Mouse (Mus musculus): ENCODE data around the gene Kcnma1. TPM values are rescaled to one million over a fixed set of nuclear protein-coding genes. Genes with fewer than 3 reads are reported as not detected.

Kcnma1 gene
- total RNA-seq, 1 experiment from 2014 or later = not detected

DNA sequence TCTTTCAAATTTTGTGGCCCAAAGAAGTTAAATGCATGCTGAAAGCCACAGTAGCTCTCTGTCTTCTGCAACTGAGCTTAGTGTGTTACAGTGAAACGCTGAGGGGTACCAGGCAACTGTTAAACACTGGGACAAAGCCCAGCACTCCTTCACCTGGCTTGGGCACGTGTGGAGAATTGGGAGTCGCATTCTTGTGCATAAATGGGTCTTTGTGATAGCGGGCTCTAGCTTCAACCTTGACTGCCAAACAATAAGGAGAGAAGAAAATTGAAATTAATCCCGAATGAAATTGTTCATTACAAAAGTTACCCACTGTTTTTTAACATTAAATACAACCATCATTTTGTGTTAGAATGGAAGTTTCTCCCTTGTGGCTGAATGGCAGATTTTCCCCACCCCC is 623.5 kb downstream of the Kcnma1 start:
- no peak for ATAC-seq (replicated peaks; ENCODE audit: low read depth, poor library complexity, severe bottlenecking)

DNA sequence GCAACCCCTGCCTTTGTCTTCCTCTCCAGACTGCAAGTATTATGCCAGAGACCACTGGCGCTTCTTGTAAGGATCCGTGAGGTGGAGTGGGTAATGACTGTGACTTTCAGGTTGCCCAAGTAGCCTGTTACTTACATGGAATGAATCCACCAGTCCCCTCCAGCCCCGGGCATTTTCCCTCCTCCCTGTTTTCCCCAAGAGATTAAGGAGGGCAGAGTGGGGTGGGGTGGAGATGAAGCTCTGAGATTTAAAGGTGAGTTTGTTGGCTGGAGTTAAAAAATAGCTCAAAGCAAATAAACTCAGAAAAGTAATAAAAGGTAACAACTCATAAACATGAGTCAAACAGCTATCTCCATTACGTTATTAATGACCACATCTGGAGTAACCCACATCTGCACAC is 624.1 kb downstream of the Kcnma1 start:
- no peak for ATAC-seq (replicated peaks; ENCODE audit: low read depth, poor library complexity, severe bottlenecking)

DNA sequence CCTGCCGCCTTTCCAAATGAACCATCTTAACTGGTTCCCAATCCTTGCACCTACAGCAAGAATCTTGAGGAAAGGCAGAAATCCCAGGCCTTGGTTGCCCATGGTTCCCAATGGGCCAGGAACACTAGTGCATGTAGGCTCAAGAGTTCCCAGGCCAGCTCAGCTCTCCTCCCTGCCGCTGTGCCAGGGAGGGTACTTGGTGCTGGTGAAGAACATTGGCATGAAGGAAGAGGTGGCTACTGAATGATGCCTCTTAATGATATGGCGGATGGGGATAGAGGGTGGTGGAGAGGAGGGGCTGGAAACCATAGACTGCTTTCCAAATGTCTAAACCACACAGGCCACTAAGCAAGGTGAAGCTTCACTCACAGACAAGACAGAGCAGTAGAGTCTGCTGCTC is 627.5 kb downstream of the Kcnma1 start:
- no peak for ATAC-seq (replicated peaks; ENCODE audit: low read depth, poor library complexity, severe bottlenecking)

DNA sequence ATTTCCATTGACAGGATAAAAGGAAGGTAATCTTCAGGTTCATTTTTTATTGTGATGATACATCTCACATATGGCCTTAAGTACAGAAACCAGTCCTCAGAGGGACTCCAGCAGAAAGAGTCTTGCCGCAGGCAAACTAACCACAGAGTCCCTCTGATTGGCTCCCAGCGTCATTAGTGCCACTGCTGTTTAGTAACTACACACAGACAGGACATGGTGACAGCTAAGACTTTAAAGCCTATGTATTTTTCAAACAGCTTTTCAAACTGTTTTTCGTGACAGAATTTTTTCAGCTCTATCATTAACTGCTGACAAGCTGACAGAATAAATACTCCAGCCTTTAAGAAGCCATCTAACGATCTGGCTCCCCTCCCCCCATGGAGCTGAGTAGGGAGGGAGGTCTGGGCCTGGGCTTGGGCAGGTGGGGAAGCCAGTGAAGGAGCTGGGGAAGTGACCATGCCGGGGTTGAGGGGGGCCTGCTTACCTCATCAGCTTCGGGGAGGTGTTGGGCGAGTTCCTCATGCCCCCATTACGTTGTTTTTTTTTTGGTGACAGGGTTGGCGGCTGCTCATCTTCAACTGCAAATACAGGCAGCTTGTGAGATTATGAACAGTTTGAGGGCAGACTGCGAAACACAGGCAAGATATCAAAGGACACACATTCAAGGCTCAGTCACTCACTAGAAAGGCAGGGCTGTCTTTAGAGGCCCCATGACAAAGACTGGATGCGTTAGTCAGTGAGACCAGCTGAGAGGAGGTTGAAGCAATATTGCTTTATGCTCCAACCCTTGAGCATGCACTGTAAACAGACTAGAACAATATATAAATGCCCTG is 628.3 kb downstream of the Kcnma1 start:
- ATAC-seq (replicated peaks; ENCODE audit: low read depth, poor library complexity, severe bottlenecking) = peak; percentile 60

DNA sequence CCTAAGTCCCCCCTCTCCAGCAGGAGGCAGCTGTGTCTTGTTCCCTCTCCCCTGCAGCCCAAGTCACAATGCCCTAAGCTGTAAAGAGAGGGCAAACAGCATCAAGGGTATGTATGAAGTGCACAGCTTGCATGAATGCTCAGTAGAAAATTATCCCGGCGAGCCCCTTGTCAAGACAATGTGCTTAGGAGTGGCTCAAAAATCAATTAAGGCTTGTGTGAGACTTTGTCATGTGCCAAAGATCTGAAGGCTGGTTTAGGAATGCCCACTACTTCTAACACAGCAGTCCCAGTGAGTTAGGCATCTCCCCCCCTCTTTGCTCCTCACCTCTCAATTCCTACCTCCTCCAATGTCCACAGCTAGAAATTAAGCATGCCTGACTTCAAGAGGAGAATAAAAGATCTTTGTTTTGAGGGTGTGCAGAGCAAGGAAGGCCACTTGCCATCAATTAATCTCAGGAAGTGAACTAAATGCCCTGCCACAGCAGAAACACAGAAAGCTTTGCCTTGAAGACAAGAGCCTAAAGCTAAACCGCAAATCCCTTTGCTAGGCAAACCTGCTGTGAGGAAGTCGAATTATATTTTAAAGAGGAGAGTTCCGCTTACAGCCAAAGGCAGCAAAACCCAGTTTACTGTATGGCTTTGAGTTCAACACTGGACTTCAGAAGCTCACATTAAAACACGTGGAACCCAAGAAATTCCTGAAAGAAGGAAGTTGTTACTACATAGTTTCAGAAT is 635.8 kb downstream of the Kcnma1 start:
- no peak for ATAC-seq (replicated peaks; ENCODE audit: low read depth, poor library complexity, severe bottlenecking)

DNA sequence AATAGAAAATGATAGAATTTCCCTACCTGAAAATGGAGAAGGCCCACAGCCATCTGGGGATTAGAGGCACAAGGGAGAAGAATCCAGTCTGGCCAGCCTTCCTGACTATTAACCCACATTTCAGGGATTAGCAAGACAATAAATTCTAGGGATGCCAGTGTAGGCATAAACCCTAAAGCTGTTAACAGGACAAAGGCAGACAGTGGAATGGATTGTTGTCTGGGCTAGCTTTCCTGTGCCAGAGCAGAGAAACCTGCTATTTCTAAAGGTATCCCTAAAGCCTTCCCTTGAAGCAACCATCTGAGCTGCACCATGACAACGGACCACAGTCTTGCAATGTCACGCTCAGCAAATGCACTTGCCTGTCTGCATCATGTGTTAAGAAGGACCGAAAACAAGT is 642.3 kb downstream of the Kcnma1 start:
- no peak for ATAC-seq (replicated peaks; ENCODE audit: low read depth, poor library complexity, severe bottlenecking)

DNA sequence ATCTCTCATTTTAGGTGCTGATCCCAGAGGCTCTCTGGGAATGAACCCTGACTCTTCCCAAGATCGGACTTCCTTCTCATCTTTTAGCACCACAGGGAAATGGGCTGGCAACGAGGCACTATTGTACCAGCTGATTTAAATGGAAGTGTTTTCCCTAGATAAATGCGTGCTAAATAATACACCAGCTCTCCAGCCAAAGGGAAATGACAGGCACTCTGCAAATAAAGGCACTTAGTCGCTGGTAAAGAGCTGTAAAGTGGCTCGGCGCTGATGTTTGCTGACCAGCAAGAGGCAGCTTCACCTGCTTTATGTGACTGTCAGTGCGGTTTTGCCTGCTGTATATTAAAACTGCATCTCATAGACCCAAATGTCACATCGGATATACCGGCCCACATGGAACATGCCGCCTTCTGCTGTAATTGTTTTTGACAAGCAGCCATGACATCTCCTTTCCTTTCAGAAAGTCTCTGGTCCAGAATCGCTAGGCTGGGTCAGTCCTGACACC is 653.7 kb downstream of the Kcnma1 start:
- no peak for ATAC-seq (replicated peaks; ENCODE audit: low read depth, poor library complexity, severe bottlenecking)

DNA sequence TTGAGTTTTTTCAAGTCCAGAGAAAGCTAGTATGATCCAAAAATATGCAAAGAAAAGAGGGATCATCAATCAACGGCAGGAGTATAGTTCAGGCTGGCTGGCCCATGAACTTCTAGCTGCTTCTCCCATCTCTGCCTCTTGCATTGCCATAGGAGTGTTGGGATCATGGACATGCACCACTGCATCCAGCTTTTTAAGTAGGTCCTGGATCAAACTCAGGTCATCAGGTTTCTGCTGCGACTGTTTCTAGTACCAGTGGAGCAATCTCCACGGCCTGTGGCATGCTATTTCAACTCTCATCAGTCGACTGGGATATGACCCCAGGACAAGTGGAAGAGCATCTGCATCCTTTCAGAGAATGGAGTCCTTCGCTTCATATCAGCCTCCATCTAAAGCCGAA is 655.5 kb downstream of the Kcnma1 start:
- ATAC-seq (replicated peaks; ENCODE audit: low read depth, poor library complexity, severe bottlenecking) = no peak

DNA sequence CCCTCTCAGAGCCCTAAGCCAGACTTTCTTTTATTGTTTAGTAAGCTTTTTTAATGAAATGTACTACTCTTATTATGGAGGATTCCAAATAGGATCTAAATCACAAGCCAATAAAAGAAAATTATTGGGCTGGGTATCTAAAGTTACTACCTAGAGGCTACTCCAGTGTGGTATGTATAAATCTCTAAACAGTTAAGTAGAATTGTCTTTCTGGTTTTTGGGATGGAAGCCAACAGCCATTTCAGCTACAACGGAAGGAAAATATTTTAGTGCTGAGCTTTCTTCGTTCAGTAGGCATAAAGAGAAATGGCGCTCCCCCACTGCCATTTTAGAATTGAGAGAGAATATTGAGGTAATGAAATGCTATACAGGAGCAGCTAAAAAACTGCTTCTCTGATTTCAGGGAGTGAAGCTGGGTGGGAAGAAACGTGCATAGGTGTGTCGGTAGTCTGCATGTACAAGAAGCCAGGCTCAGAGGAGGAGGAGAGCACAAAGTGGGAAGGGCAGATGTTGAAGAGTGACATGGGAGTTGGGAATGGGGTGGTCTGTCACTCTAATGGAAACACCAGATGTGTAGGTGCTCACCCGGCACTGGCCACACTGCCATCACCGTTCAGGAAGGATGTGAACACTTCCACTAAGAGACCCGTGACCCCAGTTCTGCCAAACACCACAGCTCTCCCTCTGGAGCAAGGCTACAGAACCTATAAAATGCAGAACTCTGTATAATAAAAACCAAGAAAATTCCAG is 656.6 kb downstream of the Kcnma1 start:
- ATAC-seq (replicated peaks; ENCODE audit: low read depth, poor library complexity, severe bottlenecking) = no peak

DNA sequence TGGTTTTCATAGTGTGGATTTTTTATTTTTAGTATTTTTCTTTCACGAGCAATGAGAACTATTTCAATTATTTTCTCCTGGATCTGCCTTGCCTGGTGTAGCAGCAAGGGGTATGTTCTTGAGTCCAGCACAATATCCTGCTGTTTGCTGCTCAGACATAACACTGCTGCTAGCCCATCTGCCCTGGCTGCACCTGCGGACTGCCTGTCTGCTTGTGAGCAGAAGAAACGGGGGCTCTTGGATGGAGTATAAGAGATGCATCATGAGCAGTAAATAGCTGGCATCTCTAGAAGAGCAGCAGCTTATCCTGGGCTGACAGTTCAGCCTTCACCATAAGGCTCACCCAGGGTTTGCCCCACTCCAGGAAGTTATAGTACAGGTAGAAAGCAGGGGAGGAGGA is 687.5 kb downstream of the Kcnma1 start:
- no peak for ATAC-seq (replicated peaks; ENCODE audit: low read depth, poor library complexity, severe bottlenecking)

DNA sequence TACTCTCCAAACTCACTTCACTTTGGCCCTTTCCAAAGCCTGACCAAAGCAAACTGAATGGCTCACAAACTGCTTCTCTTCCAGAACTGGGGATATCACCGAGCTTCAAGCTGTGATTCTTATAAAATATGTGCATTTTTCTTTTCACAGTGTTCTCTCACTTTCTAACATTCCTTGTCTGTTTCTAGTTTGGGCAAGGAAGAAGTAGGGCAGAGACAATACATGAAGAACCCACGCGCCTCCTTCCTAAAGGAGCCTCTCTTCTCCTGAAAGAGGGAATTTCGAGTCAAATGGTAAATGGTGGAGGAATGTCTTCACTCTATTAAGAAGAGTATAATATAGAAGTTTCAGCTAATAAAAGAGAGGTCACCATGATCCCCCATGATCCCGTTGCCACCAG is 709.0 kb downstream of the Kcnma1 start:
- no peak for ATAC-seq (replicated peaks; ENCODE audit: low read depth, poor library complexity, severe bottlenecking)

DNA sequence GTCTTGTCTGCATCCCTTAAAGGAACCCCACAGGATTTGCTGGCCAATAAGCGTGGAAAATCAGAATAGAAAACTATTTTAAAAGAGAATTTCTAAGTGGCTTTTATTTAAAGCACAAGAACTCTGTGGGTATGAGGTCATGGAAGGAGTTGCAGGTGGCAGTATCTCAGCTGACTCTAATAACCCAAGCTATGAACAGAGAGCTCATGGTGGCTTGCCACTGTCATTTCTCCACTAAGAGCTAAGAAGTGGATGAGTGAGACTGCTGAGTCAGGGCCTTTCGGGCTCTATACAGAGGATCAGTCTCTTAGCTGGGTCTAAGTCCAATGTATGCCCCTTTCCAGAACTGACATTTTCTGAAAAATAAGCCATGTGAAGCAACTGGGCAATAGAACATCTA is 713.8 kb downstream of the Kcnma1 start:
- no peak for ATAC-seq (replicated peaks; ENCODE audit: low read depth, poor library complexity, severe bottlenecking)

DNA sequence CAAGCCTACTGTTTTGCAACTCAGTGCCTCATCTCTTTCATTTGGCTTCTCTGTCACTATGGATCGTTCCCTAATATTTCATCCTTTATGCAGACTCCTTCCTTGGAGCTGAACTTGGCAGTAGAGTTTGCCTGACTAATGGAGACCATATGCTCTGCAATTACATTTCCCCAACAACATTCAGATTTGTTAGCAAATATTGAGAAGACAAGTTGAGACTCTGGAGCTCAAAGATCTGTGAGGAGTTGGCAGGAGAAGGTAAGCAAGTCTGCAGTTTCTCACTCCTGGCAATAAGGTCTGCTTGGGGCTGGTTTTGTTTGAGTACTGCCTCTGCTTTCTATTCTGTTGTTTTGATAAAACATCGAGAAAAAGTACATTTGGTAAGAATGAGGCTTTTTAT is 723.7 kb downstream of the Kcnma1 start:
- no peak for ATAC-seq (replicated peaks; ENCODE audit: low read depth, poor library complexity, severe bottlenecking)

DNA sequence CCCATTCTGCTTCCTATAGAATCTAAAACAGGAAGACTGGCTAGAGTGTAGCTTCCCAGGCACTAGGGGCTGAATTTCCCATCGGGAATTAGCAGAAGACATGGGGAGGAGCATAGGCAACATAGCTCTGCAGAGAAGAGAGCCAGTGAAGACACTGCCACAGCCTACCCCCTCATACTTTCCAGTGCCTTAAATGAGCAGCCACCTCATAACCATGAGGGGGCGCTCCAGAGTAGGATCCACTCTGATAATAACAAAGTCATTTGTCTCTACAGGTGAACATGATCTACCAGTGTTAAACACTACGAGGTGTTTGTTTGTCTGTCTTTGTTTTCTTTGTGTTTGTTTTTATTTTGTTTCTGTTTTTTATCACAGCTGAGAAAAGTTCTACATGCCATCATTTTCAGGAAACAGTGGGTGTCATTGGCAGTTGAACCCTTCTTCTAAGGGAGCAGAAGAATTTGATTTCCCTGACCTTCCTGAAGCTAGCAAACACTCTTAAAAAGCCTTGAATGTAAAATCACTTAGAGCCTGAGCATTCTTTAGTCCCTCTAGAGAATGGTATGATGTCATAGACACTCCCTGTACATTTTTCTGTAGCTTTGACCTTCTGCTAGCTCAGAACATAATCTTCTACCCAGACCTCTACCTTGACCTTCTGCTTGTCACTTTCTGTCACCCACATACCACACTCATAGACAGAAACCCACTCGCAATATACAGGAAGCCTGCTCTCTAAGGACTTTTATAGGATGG is 747.6 kb downstream of the Kcnma1 start:
- ATAC-seq (replicated peaks; ENCODE audit: low read depth, poor library complexity, severe bottlenecking) = peak; percentile 66

DNA sequence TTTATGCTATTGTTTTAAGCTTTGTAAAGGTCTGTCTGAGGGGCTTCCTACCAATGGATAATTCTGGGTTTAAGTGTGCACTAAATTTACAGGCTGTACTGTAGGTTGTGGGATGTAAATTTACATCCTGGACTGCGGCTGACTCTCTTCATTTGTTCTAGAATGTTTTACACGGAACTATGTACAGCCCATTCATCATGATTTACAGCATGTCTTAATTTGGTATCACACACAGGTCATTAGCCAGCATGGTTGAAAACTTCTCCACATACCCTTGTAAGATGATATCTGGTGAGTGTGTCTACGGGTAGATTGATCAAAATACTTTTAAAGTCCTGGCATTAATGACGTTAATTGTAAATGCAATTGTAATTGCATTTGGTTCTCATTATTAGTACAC is 761.1 kb downstream of the Kcnma1 start:
- no peak for ATAC-seq (replicated peaks; ENCODE audit: low read depth, poor library complexity, severe bottlenecking)

DNA sequence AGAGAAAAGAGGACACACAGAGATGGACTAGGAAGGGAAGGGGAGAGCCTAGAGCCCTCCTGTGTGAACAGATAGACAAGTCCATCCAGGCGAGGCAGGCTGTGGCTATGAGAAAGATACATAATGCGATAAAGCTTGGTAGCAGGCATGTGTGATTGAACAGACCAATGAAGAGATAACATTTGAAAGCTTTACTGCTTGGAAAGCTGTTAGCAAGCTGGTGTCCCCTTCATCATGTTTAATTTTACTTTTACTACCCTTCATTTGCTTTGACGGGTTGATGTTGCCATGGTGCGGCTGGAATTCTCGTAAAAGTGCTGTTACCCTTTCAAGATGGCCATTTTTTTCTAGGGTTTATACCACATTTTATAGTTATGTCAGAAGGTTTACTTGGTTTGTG is 769.8 kb downstream of the Kcnma1 start:
- ATAC-seq (replicated peaks; ENCODE audit: low read depth, poor library complexity, severe bottlenecking) = no peak

DNA sequence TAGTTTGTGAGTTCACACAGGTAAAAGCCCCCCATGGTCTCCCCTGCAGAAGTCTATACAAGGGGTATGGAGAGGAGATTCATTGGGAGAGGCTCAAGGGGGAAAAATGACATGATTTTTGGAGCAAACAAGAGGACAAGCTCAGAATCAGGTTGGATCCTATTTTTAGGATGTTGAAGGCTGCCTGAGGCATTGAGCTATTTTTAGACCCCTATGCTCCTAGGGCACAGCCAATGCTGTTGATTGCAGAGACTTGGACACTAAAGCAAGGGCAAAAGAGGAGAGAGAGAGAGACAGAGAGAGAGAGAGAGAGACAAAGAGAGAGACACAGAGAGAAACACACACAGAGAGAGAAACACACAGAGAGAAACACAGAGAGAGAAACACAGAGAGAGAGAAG is 770.4 kb downstream of the Kcnma1 start:
- no peak for ATAC-seq (replicated peaks; ENCODE audit: low read depth, poor library complexity, severe bottlenecking)

All from common myeloid progenitor, adult 5-6 weeks (primary cell).